Mouse (Mus musculus) cerebellum, postnatal 14 days (tissue): ENCODE measurements at regions not wholly inside any gene's neighbourhood (a gene's known extent, or its start where the extent isn't known, plus 50 kb on each side); places are given as distances from the start of the nearest gene placed in this dataset.

ENCODE experiments used
- DNase-seq, 2 experiments: peaks; one replicate each; pipeline ENCODE4 v3.0.0; 2021; ENCODE audit warnings: mixed read lengths in 2 of 2

DNA sequence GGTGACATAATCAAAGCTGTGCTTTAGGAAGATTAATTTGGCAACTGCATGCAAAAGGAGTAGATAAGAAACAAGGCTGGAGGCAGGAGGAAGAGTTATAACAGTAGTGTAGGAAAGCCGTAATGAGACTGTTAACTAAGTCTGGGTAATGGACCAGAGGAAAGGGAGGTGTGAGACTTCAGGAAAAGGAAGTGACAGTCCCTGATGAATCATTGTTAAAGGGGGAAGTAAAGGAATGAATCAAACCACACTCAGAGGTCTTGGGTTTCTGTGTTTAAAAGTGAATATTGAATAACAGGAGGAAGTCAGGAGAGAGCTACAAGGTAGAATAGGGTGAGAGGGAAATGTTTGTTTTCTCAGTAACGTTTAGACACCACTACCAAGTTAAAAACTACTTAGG lies 1175.9 kb downstream of the Diaph3 start:
- no peak for DNase-seq

DNA sequence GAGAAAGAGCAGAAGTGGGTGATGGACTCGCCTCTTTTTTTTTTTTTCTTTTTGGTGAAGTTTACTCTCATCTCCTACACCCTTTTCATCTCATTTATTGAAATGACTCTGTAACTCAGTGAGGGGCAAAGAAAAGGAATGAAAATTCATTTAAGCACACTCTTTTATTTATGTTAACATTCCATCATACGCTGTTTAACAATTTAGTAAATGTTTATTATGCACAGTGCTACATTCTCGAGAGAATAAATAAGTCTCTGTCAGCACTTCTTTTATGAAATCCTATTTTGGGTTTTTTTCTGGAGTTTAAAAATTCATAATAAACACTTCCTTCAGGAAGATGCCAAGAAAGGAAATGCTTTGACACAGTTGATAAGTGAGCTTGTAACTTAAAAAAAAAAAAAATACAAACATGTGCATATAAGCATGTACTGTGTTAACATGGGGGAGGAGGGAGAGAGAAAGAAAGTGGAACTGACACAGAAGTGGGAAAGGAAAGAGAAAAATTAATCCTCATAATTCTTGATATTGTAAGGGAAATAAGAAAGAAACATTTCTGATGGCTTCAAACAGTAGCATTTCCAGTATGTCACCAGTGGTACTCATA lies 1195.2 kb downstream of the Diaph3 start:
- no peak for DNase-seq

DNA sequence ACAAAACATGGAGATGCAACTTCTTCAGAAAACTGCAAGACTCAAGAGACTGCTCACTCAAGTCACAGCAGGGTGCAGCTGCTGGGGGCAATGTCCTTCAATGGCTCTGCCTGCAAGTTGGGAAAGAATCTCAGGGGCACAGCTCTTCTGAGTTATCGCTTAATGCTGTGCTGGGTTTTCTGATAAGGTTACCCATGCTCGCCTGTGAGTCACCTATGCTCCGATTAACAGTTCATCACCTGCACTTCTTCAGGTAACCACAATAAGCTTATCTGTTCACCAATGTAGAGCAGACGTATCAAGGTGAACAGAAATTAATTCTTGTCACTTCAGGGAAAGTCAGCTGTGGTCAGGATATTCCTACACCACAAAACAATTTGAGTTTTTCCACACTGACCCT lies 1198.2 kb downstream of the Diaph3 start:
- DNase-seq = peak; percentile 3 to 11

DNA sequence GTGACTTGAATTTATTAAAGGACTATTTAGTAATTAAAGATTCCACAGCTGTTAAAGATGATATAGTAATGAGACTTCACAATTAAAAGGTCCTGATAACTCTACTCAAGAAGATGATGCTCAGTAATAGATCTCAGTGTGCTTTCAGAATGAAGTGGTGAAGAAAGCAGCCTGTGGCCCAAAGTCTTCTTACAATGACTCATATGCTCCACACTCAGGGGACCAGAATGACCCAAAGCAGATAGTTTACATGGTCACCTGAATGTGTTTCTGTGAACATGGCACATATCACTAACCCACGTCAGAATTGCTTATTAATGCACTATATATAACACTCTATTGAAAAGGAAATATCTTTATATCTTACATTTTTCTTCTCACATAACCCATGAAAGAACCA lies 1200.5 kb downstream of the Diaph3 start:
- no peak for DNase-seq

DNA sequence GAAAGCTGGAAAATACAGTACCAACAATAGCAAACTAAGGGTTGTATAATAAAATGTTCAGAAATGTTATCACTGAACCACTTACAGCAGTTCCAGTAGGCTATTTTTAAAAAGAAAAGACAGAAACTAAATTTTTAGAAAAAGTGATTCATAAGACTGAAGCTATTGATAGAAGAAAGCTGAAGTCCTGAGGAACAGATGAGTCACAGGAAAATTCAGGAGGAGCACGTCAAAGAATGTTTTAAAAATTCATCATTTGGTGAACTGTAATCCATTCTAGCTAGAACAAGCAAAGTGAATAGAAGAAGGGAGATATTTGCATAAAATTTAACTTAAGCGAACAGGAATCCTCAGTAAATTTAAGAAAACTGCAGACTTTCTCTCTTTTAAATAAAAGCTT lies 1205.9 kb downstream of the Diaph3 start:
- DNase-seq = no peak

DNA sequence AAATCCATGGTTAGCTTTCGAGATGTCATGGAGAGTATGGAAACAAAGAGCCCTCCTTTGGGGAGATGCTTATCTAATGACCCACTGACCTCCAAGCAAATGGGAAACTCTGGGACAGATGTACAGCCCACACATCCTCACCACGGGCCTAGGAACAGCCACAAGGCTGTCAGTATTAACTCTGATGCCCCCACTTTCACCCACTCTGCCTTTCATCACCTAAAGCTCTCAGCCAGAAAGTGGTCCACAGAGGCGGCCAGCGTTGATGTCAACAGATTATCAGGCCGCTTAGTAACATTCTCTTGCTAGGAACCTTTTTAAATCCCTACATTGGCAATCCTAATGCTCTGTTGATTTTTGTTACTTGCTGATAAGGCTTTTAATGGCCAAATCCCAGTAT lies 1210.6 kb downstream of the Diaph3 start:
- DNase-seq = no peak

DNA sequence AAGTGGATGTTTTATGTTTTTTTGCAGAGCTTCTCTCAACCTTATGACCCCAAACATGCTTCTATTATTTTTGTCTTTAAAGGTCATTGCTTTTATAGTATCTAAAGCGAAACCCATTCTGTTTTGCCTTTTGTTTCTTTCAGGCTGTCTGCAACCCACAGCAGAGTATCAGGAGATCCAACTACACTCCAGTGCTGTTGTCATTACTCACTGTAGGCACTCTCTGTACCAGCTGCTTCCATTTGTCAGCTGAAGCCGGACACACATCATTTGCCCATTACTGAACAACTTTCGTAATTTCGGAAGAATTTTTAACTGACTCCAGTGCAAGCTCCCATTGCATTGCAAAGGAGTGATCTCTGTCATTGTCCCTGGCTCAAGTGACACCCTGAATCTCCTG lies 1222.1 kb downstream of the Diaph3 start:
- DNase-seq = no peak

DNA sequence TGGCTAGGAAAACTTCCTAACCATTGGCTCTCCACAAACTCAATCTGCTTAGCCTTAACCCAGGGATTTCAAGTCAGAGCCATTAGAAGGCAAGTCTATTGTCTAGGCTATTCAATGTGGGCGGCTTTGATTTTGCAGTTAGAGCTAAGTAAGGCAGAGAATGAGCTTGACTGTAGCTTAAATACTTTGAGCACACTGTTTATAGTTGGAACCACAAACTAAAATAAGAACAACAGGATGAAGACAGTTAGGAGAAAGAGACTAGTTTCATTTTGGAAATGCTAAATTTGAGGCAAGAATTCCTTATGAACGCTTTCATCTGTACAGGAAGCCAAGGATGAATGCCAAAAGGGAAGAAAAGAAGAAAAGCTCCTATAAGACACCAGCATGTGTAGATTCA lies 1225.3 kb downstream of the Diaph3 start:
- no peak for DNase-seq

DNA sequence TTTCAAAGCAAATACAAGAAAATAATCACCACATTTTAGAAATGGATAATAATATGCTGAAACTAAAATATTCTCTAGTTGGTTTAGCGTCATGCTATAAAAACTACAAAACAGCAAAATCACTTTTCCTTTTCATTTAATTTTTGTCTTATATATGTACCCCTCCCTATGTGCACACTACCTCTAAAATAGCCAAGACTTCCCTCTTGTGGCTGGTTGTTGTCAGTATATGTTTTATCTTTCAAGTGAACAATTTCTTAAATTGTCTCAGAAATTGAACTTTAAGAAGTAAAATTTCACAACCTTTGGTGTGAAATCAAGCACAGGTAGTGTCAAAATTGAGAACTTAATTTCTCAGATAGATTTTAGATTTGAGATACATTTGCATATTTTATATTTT lies 1243.1 kb downstream of the Diaph3 start:
- DNase-seq = no peak

DNA sequence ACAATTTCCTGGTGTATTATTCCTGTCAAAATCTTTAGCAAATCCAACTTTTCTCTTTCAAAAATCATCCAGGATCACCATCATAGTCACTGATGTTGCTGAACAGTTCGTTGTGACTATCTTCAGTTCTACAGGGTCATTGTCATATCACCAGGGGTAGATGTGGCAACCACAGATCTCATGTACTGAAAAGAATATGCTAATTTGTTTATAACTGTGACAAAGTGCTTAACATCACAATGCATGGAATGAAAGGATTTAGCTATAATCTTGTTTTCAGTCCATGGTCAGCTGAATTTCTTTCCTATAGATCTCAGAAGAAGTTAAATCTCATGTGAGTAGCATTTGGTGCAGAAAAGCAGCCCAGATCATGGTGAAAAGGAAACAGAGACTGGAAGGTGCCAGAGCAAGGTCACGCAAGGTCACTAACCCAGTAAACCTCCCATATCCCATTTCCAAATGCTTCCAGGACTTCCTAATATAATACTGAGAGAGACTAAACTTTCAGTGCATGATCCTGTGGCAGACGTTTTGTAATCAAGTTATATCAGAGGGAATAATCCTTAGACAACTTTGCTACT lies 1279.6 kb downstream of the Diaph3 start:
- DNase-seq = no peak

DNA sequence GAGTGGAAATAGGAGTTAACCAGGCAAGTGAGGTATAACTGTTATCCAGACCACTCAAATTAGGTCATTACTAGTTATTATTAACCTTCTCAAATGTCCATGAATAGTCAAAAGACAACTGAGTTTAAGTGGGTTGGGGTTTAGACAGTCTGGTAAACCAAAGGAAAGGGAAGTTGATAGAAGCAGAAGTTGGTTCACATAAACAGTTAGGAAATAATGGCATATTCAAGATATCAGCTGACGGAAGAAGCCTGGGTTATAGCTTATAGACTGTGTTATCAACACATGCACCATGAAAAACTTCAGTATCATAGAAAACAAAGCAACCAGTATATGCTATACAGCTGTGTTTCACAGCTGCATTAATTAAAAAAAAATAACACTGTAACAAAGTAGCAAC lies 1291.5 kb downstream of the Diaph3 start:
- no peak for DNase-seq

DNA sequence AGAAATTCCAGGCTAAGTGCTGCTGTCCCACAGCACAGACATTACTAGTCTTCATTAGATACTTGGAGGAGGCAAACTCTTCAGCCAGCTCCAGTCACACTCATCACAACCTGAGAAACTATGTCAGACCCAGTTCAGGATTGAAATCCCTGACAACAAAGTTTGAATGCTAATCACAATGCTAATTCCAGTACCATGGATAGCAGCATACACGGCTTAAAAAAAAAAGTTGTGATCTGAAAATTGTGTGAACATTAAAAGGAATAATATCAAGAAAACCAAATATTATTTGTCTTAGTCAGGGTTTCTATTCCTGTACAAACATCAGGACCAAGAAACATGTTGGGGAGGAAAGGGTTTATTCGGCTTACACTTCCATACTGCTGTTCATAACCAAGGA lies 1305.5 kb downstream of the Diaph3 start:
- DNase-seq = no peak

DNA sequence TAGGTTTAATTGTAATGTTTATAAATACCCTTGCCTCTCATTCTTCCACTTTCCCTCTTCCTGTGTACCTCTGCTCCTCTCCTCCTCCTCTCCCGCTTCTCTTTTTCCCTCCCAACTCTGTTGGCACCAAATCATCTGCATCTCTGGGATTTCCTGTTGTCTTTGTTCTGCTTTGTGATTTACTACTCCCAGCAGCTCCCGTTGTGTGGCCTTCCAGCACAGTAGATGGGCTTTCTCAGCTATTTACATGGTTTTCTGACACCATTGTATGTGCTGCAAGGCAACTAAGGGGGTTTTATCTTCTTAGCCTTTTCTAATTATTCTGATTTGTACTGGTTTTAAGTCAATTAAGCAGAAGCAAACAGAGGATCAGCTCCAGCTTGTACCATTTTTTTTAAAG lies 1326.1 kb downstream of the Diaph3 start:
- no peak for DNase-seq

DNA sequence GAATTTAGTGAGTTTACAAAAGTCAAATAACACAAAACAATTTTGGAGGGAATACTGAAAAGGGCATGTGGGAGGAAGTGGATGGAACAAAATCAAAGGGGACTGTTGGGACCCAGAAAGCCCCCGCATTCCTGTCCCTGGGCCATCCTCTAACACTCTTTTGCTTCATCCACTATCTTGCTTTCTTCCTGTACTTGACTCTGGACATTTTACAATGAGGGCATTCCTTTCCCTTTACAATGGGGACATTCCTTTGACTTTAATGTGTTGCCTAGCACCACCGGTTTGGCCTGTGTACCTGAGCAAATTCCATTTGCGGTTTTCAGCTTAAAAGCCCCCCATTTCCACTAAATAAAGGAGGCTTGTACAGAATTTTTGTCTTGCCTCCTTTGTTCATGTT lies 1341.0 kb downstream of the Pcdh17 start:
- DNase-seq = no peak

DNA sequence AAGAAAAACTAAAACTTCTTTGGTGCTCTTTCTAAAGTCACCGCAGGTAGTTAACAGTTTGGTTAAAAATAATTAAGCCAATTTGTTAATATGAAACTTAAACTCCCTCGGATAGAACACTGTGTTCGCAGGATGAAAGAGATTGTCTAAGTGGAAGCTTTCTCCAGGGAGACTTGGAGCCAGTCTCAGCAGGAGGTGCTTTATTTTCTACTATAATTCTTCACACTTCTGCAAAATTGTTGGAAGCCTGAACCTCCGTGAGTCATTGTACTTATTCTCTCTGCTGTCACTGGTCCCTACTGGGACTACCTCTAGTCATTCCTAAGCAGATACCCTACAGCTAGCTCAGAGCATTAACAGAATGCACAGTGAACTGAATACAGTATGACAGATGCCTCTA lies 1327.3 kb downstream of the Pcdh17 start:
- DNase-seq = no peak

DNA sequence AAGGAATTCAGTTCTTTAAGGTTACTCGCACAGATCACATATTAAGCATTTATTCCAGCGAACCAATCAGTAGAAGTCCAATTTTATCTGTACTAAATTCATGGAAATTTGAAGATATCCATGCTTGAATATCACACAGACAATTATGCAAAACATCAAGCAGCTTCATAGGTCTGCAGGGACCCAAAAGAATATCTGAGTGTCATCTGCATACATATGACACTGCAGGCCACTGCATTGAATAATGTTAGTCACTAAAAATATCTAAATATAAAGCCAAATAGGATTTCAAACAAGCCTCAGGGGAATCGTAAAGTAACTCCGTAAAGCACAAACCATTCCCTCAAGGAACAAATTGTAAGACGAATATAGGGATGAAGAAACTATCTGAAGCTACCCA lies 1324.9 kb downstream of the Pcdh17 start:
- no peak for DNase-seq

DNA sequence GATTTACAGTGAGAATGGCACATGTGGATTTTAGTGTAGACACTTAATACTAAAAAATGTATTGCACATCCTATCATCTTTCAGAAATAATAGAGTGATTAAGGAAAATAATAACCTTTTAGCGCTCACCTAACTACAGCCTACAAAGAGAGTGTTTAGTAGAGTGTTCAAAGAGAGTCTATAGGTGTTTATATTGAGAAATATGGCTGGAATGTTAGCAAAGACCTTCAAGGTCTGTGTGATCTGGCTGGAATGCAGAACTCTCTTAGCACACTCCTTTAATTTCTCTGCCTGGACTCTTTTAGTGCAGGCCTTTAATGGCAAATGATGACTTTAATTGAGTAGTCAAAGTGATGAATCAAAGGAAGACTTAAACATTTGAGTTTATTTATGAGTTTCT lies 1314.0 kb downstream of the Pcdh17 start:
- no peak for DNase-seq

DNA sequence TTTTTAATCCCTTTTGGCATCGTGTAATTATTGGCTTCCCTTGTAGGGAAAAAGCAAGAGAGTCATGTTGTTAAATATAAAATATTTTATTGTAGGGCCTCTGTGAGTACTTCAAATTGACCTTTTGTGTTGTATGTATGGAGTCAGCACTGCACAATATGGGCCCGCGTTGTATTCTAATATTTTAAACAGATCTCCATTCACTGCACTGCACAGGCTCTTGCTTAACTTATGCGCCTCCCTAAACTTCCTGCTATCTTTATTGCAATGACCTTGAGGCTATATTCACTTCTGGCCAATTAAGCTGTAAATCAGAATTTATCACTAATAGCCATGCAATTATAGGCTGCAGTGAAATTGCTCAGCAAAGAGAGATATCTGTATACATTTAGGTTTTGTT lies 1295.2 kb downstream of the Pcdh17 start:
- DNase-seq = no peak
